Mouse (Mus musculus) kidney, adult 9 months (tissue): ENCODE measurements around the gene Lenep.
A peak's percentile ranks its signal among the peaks of the same experiment; 100 is the strongest.
"Not testable (repeated sequence)": the region's sequence is repeated elsewhere in the genome, so short reads cannot be mapped to it uniquely, and the experiment has no call there.

ENCODE experiments used
- DNase-seq: peaks from one replicate; pipeline ENCODE4 v3.0.0; 2022

The Lenep gene

DNA sequence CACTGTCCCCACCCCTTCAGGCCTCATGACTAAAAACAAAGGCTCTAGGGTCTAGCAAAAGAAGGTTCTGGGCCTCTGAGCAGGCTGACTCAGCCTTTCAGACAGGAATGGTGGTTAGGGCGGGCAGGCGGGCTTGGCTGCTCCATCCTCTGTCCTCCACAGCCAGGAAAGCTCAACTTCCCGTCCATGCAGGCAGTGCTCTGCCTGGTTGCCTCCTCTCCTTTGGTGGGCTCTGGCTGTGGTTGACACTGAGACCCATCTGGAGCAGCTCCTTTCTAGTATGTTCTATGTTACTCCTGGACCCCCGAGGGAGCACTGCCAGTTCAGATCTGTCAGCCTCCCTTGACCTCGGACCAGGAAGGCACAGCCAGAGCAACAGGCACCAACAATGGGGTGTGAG is at the start of gene Lenep:
TSS of gene Lenep (minus strand) at position 101 of the 400 bp plus-strand sequence.
- DNase-seq = no peak

DNA sequence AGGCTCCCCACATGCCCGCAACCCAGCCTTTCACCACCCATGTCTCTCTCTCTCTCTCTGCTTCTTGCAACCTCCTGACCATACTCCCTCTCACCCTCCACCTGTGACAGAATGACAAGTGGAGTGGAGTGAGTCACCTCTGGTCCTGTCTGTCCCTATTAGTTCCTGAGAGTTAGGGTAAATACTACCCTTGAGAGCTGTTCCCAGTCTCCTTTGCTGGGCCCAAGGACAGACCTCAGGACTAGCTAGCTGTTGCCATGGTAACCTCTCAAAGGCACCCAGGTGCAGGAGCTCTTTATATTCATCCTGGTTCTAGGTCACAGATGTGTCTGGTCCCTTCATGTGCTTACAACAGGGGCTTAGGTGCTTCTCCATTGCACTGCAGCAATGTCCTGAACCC is 49.3 kb upstream of the Lenep start:
- no peak for DNase-seq

DNA sequence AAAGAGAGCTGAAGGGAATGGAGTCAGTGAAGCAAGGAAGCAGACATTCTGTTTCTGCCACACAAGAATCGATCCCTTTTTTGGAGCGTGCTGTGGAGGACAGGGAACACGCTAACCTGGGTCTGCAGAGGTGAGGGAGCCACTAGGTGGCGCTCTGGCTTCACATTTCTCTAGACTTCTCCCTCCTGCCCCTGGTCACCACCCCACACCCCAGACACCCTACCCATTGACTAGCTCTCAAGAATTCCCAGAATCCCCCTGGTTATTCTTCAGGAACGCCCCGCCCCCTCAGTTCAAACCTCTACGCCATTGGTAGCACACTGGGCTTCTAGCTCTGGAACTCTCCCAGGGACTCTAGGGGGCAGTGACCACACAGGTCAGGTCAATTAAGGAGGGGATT is 46.9 kb upstream of the Lenep start:
- peak; percentile 82 for DNase-seq

DNA sequence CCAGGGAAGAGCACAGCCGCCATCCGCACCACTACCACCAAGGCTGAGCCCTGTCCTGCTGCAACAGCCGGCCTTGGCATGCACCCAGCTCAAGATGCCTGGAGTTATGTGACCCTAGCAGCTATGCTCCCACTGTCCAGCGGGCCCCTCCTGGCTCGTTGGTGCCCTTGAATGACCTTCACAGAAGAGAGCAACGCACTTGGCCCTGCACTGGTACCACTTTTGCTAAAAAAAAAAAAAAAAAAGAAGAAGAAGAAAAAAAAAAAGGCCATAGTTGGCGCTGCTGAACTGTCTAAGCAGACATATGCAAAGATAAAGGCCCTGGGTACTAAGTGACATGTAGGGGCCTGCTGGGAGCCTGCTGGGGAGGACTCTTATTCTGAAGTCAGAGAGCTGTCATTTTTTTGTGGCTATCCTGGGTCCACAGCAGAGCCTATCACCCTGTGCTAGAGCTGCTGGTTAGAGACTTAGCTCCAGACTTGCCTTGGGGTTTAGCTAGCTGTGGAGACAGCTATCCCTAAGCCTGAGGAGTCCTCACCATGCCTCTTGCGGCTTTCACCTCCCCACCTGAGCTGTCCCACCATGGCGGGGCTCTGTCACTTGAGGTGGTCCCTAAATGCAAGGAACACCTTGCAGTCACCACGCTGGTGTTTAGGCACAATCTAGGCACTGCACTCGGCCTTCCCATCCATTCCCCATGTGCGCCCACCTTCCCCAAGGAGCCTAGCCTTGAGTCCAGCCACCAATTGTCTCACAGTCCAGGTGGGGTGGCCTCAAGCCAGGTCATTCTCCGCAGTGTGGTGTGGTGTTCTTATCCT is 46.3 kb upstream of the Lenep start:
- DNase-seq = peak; percentile 47

DNA sequence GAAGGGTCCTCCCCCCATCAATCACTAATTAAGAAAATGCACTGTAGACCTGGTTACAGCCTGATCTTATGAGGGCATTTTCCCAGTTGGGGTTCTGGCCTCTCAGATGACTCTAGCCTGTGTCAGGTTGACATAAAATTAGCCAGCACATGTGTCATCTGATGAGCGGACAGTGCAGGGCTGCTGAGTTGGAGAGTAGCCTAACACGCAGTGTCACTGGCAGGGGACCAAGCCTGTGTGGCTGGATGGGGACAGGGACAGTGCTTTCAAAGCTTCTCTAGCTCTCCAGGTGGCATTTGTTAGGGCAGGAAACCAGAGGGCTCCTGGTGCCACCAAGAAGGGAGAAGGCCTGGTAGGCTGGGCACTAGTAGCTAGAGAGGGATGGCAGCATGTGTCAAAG is 38.1 kb upstream of the Lenep start:
- DNase-seq = no peak

DNA sequence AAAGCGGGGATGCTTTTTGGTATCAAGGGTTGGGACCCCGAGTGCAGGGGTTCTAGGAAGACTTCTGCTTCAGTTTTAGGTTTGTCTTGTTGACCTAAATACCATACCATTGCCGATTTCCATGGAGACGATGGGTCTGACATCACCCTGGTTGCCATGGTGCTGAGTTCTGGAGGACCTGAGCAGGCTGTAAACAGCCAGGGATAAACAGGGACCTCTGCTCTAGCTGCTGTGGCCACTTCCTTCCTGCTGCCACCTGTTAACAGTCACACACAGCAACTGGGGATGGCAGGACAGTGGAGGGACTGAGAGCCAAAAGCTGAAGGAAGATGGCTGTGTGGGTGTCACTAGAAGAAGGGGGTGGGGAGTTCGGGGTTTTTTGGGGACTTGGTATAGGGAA is 34.7 kb upstream of the Lenep start:
- no peak for DNase-seq

DNA sequence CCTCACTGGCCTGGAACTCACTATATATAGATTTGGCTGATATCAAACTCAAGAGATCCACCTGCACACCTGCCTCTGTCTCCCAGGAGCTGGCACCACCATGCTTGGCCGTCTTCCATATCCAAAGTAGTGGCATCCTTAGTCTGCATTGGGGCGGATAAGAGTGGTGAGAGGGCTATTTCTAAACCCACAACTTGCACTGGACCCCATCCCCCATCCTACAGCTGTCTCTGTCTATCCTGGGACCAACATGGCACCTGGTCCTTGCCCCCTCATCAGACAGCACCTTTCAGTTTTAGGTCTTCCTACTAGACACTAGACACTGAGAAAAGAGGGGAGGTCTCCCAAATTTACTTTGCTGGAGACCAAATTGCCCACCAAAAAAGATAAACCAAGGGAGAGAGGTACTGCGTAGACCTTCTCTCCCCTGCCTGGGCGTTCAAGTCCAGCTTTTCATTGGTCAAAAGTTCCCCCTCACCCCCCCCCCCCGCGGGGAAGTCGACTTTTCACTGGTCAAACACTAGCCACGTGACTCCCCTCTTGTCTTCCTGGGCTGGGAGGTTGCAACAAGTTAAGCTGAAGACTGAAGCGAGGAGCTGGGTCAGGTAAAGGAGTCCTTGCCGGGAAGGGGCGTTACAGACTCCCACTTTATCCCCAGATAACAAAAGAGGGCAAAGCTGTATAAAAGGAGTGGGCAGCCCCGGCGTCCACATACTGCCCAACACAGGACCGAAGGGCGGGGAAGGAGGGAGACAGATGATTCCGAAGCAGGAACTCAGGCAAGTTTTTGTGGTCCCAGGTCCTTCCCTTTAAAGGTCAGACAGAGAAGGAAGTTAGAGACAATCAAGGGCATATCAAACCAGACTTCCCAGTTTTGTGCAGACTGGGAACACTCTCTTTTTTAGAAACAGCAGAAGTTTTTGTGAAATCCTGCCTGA is 33.9 kb upstream of the Lenep start, which contains the start of gene Pbxip1:
TSS of gene Pbxip1 (plus strand) at position 531 of the 938 bp plus-strand sequence.
- DNase-seq = peak; percentile 82

DNA sequence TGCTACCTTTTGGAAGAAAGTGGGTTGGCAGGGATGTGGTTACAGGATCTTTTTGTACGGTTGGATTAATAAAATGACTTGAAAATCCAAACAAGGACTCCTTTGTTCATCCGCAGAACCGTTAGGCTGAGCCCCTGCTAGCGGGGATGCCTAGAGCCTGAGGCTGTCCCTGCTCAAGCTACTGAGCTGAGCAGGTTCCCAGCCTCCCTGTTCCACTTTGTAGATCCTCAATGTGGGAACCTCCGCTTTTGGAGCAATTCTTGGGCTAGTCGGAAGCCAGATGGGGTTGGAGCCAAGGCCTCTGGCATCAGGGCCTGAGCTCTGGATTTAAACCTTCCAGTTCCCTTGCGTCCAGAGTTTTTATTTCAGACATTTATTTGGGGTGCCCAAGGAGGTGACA is 32.4 kb upstream of the Lenep start:
- no peak for DNase-seq

DNA sequence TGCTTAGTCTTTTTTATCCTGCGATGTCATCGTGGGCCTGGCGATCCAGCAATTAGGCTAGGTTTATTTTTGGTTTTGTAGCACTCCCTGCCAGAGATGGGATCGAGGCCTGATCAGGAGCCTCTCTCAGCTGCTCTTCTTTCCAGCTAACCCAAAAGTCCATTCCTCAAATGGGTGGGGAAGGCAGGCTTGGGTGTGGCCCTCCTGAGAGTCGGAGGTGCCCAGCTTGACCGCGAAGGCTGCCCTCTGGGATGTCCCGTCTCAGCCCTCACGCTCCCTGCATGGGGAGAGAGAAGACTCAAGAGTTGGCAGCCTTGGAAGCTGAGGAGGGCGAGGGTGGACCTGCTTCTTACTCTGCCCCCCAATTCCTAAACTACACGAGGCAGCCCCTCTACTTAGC is 31.9 kb upstream of the Lenep start:
- DNase-seq = no peak

DNA sequence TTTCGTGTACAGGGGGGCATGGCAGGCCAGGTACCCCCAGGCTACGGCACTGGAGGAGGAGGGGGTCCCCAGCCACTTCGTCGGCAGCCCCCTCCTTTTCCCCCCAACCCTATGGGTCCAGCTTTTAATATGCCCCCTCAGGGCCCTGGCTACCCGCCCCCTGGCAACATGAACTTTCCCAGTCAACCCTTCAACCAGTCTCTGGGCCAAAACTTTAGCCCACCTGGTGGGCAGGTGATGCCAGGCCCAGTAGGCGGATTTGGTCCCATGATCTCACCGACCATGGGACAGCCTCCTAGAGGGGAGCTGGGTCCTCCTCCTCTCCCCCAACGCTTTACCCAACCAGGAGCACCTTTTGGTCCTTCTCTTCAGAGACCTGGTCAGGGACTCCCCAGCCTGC is 30.0 kb upstream of the Lenep start:
- DNase-seq = no peak

DNA sequence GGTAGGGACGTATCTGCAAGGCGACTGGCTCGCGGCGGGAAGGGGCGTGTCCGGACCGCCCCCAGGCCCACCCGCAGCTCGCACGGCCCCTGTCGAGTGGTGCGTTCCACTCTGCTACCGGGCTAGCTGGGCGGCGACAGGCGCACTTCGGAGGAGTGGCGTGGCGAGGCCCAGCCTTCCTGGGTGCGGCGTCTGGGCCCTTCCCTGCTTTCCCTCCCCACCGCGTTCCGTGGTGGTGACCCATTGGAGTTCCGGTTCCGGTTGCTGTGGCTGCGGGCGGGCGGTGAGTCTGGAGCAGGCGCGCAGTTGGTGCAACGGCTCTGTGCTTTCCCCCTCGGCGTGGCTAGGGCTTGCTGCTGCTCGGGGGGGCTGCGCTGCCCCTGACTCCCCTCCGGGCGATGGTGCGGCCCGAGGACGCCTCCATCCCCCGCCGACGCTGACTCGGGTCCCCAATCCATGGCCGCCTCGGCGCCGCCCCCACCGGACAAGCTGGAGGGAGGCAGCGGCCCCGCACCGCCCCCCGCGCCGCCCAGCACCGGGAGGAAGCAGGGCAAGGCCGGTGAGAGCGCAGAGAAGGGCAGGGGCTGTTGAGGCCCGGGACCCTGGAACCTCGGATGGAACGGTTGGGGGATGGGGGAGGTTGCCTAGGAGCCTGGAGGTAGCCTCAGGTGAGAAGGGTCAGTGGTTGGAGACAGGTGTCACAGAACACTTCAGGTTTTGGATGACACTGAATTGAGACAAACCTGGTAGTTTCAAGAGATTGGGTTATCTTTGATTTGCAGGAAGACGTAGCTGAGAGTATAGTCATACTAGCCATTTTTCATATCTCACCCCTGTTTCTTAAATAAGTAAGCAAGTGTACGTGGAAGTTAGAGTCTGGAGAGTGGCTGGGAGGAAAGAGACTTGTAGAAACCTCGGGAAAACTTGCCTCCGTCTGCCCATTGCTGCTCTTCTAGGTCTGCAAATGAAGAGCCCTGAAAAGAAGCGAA is 27.9 kb upstream of the Lenep start, which contains the start of gene Pygo2:
TSS of gene Pygo2 (plus strand) at position 44 of the 989 bp plus-strand sequence.
- peak; percentile 97 for DNase-seq

DNA sequence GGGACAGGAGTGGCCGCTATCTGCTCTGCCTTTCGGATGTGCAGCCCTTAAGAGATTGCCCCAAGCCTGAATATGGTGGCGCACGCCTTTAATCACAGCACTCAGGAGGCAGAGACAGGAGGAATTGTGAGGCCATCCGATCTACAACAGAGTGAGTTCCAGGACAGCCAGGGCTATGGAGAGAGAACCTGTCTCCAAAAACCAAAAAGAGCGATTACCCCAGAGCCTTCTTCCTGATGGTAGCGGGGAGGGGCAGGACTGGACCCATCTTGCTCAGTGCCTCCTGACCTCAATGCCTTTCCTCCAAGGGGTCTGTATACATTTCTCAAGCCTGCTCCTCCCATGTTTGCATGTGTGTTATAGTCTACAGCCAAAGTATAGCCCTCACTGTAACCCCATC is 26.4 kb upstream of the Lenep start:
- not testable (repeated sequence) for DNase-seq

DNA sequence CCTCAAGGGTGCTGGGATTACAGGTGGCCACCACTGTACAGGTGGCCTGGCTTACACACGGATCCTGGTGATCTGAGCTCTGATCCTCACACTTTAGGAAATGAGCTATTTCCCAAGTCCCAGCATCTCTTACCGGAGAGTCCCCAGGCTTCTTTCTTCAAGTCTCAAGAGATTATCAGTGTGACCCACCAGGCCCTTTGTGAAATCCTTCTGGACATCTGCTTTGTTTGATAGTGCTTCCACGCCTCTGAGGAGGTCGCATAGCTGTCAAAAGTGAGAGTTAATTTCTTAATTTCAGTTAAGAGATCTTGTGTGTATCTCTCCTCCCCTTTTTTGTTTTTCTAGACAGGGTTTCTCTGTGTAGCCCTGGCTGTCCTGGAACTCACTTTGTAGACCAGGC is 23.3 kb upstream of the Lenep start:
- DNase-seq = no peak

DNA sequence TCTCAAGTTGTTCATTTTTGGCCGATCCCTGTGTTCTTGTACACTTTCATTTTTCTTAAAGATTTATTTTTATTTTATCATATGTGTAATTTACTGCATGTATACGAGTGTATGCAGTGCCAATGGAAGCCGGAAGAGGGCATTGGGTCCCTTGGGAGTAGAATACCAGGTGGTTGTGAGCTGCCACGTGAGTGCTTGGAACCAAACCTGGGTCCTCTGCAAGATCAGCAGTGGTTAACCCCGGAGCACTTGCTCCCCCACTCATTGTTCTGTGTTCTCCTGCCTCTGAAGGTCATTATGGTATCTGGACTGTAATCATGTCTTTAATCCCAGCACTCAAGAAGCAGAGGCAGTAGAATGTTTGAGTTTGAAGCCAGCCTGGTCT is 22.5 kb upstream of the Lenep start:
- DNase-seq = no peak

DNA sequence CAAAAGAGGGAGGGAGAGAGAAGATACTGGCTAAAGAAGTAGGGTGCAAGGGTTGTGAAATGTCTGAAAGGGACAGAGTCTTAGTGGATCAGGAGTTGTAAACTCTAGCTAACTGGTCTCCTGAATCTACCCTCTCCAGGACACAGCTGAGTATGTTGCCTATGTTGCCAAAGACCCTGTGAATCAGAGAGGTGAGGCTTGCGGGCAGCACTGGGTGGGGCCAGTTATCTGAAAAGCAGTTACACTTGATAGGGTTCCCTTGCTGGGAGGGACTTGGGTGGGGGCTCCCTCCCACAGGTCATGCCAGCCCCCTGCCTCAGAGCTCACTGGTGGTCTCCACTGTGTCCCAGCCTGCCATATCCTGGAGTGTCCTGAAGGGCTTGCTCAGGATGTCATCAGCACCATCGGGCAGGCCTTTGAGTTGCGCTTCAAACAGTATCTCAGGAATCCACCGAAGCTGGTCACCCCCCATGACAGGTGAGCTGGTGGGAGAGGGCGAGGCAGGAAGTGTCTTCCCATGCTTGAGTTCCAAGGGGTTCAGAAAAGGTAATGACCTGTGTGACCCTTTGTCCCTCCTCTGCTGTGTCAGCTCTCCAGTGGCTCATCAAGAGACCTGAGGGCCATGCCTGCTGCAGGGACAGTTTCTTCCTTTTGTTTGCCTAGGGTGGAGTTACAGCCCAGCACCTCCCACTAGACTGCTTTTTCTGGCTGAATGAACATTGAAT is 22.0 kb upstream of the Lenep start:
- DNase-seq = no peak

DNA sequence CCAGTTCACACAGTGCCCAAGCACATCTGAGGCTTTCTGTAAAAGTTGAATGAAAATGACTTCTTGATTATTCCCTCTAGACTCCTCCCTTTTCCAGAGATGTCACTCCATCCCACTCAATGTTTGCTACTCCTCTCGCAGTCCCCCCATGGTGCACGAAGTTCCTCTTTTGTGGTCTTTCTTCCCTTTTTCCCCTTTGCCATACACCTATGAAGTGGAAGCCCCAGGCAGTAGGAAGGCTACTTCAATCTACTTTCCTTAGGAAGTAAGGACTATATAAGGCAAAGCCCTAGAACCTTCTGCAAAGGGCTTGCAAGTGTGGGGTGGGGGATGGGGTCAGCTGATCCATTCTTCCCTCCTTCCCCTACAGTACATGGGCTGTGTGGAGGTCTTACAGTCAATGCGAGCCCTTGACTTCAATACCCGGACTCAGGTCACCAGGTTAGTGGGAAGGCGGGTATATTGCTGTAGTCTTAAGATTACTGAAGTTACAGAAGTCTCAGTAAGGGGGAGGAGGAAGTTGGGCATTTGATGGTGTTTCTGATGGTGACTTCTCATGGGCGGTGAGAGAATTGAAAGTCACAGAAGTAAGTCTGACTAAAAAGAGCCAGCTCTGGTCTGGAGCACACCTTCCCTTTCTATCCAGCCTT is 20.1 kb upstream of the Lenep start:
- DNase-seq = no peak

DNA sequence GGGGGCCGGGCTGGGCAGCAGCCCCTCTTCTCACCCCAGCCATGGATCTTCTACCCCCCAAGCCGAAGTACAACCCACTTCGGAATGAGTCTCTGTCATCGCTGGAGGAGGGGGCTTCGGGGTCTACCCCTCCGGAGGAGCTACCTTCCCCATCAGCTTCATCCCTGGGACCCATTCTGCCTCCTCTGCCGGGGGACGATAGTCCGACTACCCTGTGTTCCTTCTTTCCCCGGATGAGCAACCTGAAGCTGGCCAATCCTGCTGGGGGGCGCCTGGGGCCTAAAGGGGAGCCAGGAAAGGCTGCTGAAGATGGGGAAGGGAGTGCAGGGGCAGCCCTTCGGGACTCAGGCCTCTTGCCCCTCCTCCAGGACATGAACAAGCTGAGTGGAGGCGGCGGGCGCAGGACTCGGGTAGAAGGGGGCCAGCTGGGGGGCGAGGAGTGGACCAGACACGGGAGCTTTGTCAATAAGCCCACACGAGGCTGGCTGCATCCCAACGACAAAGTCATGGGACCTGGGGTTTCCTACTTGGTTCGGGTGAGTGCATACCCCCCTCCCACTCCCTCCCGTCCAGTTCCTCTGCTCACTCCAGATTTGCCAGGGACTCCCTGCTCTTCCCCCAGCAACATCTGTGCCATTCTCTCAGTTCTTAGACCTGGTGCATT is 19.3 kb upstream of the Lenep start:
- no peak for DNase-seq

DNA sequence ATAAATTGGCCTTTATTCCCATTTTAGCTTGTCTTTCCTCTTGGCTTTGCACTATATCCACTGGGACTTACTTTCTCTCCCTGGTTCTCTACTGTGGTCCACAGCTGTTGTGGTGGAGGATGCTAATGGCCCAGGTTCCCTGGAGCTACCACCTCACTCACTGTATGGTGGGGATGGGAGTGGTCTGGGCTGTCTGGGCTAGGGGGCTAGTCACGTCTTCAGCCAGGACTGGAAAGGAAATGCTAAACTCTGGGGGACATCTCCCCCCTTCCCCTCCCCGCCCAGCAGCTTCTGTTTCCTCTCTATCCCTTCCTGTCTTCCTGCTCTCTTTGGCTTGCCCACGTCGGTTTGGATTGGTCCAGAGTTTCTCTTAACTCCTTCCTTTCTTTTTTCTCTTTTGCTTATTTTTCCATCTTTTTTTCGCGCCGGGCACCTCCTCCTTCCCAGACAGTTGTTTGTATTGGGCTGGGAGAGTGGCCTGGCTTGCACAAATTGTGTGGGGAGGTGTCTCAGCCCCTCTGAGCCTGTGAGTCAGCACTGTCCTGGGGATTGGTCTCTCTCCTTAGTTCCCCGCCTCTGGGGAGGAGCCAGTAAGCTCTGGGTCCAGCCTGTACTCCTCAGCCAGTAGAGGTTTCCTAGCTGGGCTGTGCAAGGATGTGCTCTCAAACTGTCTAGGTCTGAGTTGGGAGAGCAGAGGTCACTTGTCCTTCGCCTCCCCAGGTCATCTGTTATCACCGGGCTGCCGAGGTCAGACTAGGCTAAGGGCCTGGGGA is 18.6 kb upstream of the Lenep start:
- DNase-seq = peak; percentile 78

DNA sequence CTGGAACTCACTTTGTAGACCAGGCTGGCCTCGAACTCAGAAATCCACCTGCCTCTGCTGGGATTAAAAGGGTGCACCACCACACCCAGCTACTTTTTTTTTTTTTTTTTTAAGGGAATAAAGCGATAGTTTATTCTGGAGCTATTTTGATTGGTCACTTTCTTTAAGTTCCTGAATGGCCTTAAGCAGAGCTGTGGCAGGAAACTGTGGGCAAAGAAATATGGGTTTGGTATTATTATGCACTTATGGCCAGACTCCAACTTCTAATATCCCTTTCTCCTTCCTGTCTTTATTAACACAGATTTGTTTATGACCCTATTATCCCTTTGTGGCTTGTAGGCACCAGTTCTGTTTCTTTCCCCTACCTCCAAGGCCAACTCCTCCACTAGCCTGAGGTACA is 17.8 kb upstream of the Lenep start:
- DNase-seq = no peak

DNA sequence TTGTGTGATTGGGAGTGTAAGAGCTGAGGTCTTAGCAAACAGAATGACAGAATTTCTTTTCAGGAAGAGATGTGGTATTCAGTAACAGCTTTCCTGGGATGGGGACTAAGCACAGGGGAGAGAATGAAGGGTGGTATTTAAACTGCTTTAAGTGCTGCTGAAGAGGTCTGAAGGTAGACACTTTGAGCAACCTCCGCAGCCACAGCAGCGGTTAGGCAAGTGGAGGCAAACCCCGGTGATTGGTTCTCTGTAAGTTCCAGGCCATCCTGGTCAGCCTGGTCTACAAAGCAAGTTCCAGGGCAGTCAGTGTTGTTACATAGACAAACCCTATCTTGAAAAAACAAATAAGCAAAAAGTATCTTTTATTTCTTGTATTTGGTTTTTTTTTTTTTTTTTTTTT is 17.4 kb upstream of the Lenep start:
- no peak for DNase-seq
